Mouse (Mus musculus): ENCODE data around the gene Supt3.
A peak's percentile ranks its signal among the peaks of the same experiment; 100 is the strongest.

Supt3 gene

GRCm38 (mm10) chr17:44776738-44777270 is at the start of gene Supt3:
Gene Supt3 (plus strand): TSS chr17:44777152.
- DNase-seq (ENCODE audit: extremely low read depth, low read depth, low spot score) = peak; percentile 36

GRCm38 (mm10) chr17:44727675-44728074 is 49.3 kb upstream of the Supt3 start:
- no peak for DNase-seq (ENCODE audit: extremely low read depth, low read depth, low spot score)

- no peak for DNase-seq (ENCODE audit: extremely low read depth, low read depth, low spot score)
Measured at GRCm38 (mm10) chr17:44728464-44728863, 48.5 kb upstream of the Supt3 start.

- no peak for DNase-seq (ENCODE audit: extremely low read depth, low read depth, low spot score)
Measured at GRCm38 (mm10) chr17:44733544-44734310, 43.2 kb upstream of the Supt3 start.

- DNase-seq (ENCODE audit: extremely low read depth, low read depth, low spot score) = no peak
Measured at GRCm38 (mm10) chr17:44734501-44735222, 42.3 kb upstream of the Supt3 start.

- DNase-seq (ENCODE audit: extremely low read depth, low read depth, low spot score) = no peak
Measured at GRCm38 (mm10) chr17:44735223-44735990, 41.5 kb upstream of the Supt3 start.

- DNase-seq (ENCODE audit: extremely low read depth, low read depth, low spot score) = no peak
Measured at GRCm38 (mm10) chr17:44735991-44736561, 40.9 kb upstream of the Supt3 start.

GRCm38 (mm10) chr17:44737275-44738120 is 39.5 kb upstream of the Supt3 start:
- DNase-seq (ENCODE audit: extremely low read depth, low read depth, low spot score) = no peak

- DNase-seq (ENCODE audit: extremely low read depth, low read depth, low spot score) = no peak
Measured at GRCm38 (mm10) chr17:44738121-44738637, 38.8 kb upstream of the Supt3 start.

GRCm38 (mm10) chr17:44742246-44742645 is 34.7 kb upstream of the Supt3 start:
- no peak for DNase-seq (ENCODE audit: extremely low read depth, low read depth, low spot score)

GRCm38 (mm10) chr17:44743780-44744179 is 33.2 kb upstream of the Supt3 start:
- no peak for DNase-seq (ENCODE audit: extremely low read depth, low read depth, low spot score)

- DNase-seq (ENCODE audit: extremely low read depth, low read depth, low spot score) = no peak
Measured at GRCm38 (mm10) chr17:44745378-44745777, 31.6 kb upstream of the Supt3 start.

GRCm38 (mm10) chr17:44766318-44766717 is 10.6 kb upstream of the Supt3 start:
- DNase-seq (ENCODE audit: extremely low read depth, low read depth, low spot score) = no peak

- DNase-seq (ENCODE audit: extremely low read depth, low read depth, low spot score) = no peak
Measured at GRCm38 (mm10) chr17:44766975-44767374, 10.0 kb upstream of the Supt3 start.

- no peak for DNase-seq (ENCODE audit: extremely low read depth, low read depth, low spot score)
Measured at GRCm38 (mm10) chr17:44767375-44767774, 9.6 kb upstream of the Supt3 start.

GRCm38 (mm10) chr17:44768522-44768921 is 8.4 kb upstream of the Supt3 start:
- DNase-seq (ENCODE audit: extremely low read depth, low read depth, low spot score) = no peak

GRCm38 (mm10) chr17:44770871-44771270 is 6.1 kb upstream of the Supt3 start:
- no peak for DNase-seq (ENCODE audit: extremely low read depth, low read depth, low spot score)

- DNase-seq (ENCODE audit: extremely low read depth, low read depth, low spot score) = no peak
Measured at GRCm38 (mm10) chr17:44772576-44772975, 4.4 kb upstream of the Supt3 start.

GRCm38 (mm10) chr17:44777337-44777804 is 419 bp downstream of the Supt3 start:
- DNase-seq (ENCODE audit: extremely low read depth, low read depth, low spot score) = no peak

- no peak for DNase-seq (ENCODE audit: extremely low read depth, low read depth, low spot score)
Measured at GRCm38 (mm10) chr17:44778141-44778540, 1.2 kb downstream of the Supt3 start.

Data from fat pad, adult 2 months (tissue).